31 mouse cellular contexts compared by ENCODE assay signal in genomic region chr9:100733907-100734440, GRCm38 (mm10).
A peak's percentile ranks its signal among the peaks of the same experiment; 100 is the strongest.
DNase-seq lines count a peak whose midpoint lies in the region; ATAC-seq and TF ChIP-seq lines count a peak whose summit lies in the region.
"Had no signal": no experiment of that assay in that cellular context is flagged by ENCODE, and none has a peak within 500 bp of the region (broad histone marks: within the 10 kb centered on the region; RNA-seq: fewer than 3 reads in every experiment).

No protein-coding gene starts in this region.

- H3K36me3 ChIP-seq in megakaryocyte, embryonic 14.5 days (replicated peaks; ENCODE audit: low read length) = peaks cover 5% of the 10 kb centered on the region
- no peaks in the 10 kb centered on the region for H3K36me3 ChIP-seq in splenic B cell, adult 2 months (ENCODE audit: control insufficient read depth, insufficient read depth, low read length, poor library complexity, severe bottlenecking)
- H3K36me3 ChIP-seq in forebrain, embryonic 12.5 days (replicated peaks) = no peaks in the 10 kb centered on the region
- H3K36me3 ChIP-seq: embryonic facial prominence, embryonic 12.5 days; hindbrain, embryonic 10.5 days; hindbrain, embryonic 15.5 days; liver, embryonic 15.5 days; lung, embryonic 15.5 days; neural tube, embryonic 12.5 days; stomach, embryonic 15.5 days had no signal

- TF ChIP-seq CTCF in lung, adult 2 months (IDR thresholded peaks at IDR 0.05; ENCODE audit: insufficient read depth, low read length) = no peak

- peak; percentile 9 for DNase-seq in lung, postnatal 36 days
- DNase-seq in lung, adult 2 months = no peak
- DNase-seq in splenic B cell, adult 2 months (ENCODE audit: low read depth, low spot score) = peak; percentile 4
- no peak for DNase-seq in adrenal gland, postnatal 14 days
- no peak for DNase-seq in spleen, postnatal 10 days (ENCODE audit: low spot score in 2 of 2)
- DNase-seq: adrenal gland, adult 2 months; B cell, adult 2 months; cerebellum, adult 8-10 months; cerebellum, postnatal 25 days; gastrocnemius, adult 2 months; heart, postnatal 10 days; kidney, adult 11 months; kidney, postnatal 14 days; midbrain, embryonic 14.5 days; thymus, adult 18-20 months; thymus, postnatal 25 days had no signal

- no peak overlapping the region for H3K4me2 ChIP-seq in forebrain, embryonic 12.5 days
- H3K4me2 ChIP-seq: embryonic facial prominence, embryonic 12.5 days; heart, embryonic 13.5 days; hindbrain, embryonic 15.5 days; limb, embryonic 12.5 days; liver, embryonic 15.5 days; lung, embryonic 15.5 days; neural tube, embryonic 12.5 days; stomach, embryonic 15.5 days had no signal

- no peak overlapping the region for H3K27ac ChIP-seq in forebrain, embryonic 12.5 days
- H3K27ac ChIP-seq: embryonic facial prominence, embryonic 12.5 days; forebrain, embryonic 10.5 days; gastrocnemius, adult 2 months; heart, embryonic 13.5 days; hindbrain, embryonic 10.5 days; hindbrain, embryonic 15.5 days; limb, embryonic 12.5 days; liver, embryonic 15.5 days; lung, embryonic 15.5 days; neural tube, embryonic 12.5 days; stomach, embryonic 15.5 days had no signal

- WGBS in lung, adult 2 months = 77% methylated on average over 6 of the region's 6 CpGs
- WGBS in forebrain, embryonic 12.5 days = 69% methylated on average over 6 of the region's 6 CpGs

- no peak overlapping the region for H3K9ac ChIP-seq in forebrain, embryonic 12.5 days
- H3K9ac ChIP-seq: embryonic facial prominence, embryonic 12.5 days; heart, embryonic 13.5 days; hindbrain, embryonic 15.5 days; limb, embryonic 12.5 days; liver, embryonic 15.5 days; lung, embryonic 15.5 days; neural tube, embryonic 12.5 days; stomach, embryonic 15.5 days had no signal

- peak; percentile 64 for ATAC-seq in common myeloid progenitor, adult 5-6 weeks (replicated peaks; ENCODE audit: low read depth, poor library complexity, severe bottlenecking)
- no peak for ATAC-seq in forebrain, embryonic 12.5 days (ENCODE audit: low FRiP score)
- ATAC-seq: activated CD4-positive, CD25-positive, alpha-beta regulatory T cell, adult 4 months; inflammation-experienced regulatory T-cells, adult 6 months had no signal

- H3K9me3 ChIP-seq in megakaryocyte, embryonic 14.5 days = no peaks in the 10 kb centered on the region
- no peaks in the 10 kb centered on the region for H3K9me3 ChIP-seq in forebrain, embryonic 12.5 days
- H3K9me3 ChIP-seq: embryonic facial prominence, embryonic 12.5 days; forebrain, embryonic 10.5 days; heart, embryonic 13.5 days; hindbrain, embryonic 10.5 days; hindbrain, embryonic 15.5 days; limb, embryonic 12.5 days; liver, embryonic 15.5 days; lung, embryonic 15.5 days; neural tube, embryonic 12.5 days; stomach, embryonic 15.5 days had no signal

- H3K4me3 ChIP-seq in lung, adult 2 months (replicated peaks; ENCODE audit: extremely low read depth, low read depth, low read length) = no peak overlapping the region
- peak overlapping the region; percentile 46 for H3K4me3 ChIP-seq in megakaryocyte, embryonic 14.5 days (replicated peaks)
- no peak overlapping the region for H3K4me3 ChIP-seq in forebrain, embryonic 12.5 days (replicated peaks)
- H3K4me3 ChIP-seq: embryonic facial prominence, embryonic 12.5 days; forebrain, embryonic 10.5 days; gastrocnemius, adult 2 months; heart, embryonic 13.5 days; hindbrain, embryonic 10.5 days; hindbrain, embryonic 15.5 days; limb, embryonic 12.5 days; liver, embryonic 15.5 days; lung, embryonic 15.5 days; neural tube, embryonic 12.5 days; stomach, embryonic 15.5 days had no signal

- H3K27me3 ChIP-seq in megakaryocyte, embryonic 14.5 days (replicated peaks) = no peaks in the 10 kb centered on the region
- H3K27me3 ChIP-seq in splenic B cell, adult 2 months (ENCODE audit: control insufficient read depth, insufficient read depth, low read length, poor library complexity, severe bottlenecking) = no peaks in the 10 kb centered on the region
- no peaks in the 10 kb centered on the region for H3K27me3 ChIP-seq in forebrain, embryonic 12.5 days
- H3K27me3 ChIP-seq: embryonic facial prominence, embryonic 12.5 days; heart, embryonic 13.5 days; hindbrain, embryonic 15.5 days; limb, embryonic 12.5 days; liver, embryonic 15.5 days; lung, embryonic 15.5 days; neural tube, embryonic 12.5 days; stomach, embryonic 15.5 days had no signal

- H3K4me1 ChIP-seq in lung, adult 2 months (ENCODE audit: control insufficient read depth, insufficient read depth, low read length) = peaks cover 7% of the 10 kb centered on the region
- H3K4me1 ChIP-seq in megakaryocyte, embryonic 14.5 days = peaks cover 49% of the 10 kb centered on the region
- peaks cover 13% of the 10 kb centered on the region for H3K4me1 ChIP-seq in forebrain, embryonic 12.5 days
- H3K4me1 ChIP-seq: embryonic facial prominence, embryonic 12.5 days; hindbrain, embryonic 15.5 days; limb, embryonic 12.5 days; lung, embryonic 15.5 days; neural tube, embryonic 12.5 days had no signal

- TF ChIP-seq POLR2A in lung, adult 2 months (IDR thresholded peaks at IDR 0.05; ENCODE audit: borderline replicate concordance, extremely low read depth, low read depth, low read length) = no peak

Comparison
In these comparisons a context has a peak if more than half of its experiments do, and no peak if none do; other contexts are left out.
1. DNase-seq: peak in lung, postnatal 36 days (single experiment) and splenic B cell, adult 2 months (single experiment); none in lung, adult 2 months (single experiment), adrenal gland, postnatal 14 days (single experiment) and spleen, postnatal 10 days (0 of 2).